Mouse (Mus musculus): ENCODE data around the gene Wdr31. TPM values are rescaled to one million over a fixed set of nuclear protein-coding genes. Genes with fewer than 3 reads are reported as not detected.

Wdr31 gene
- 1.0 and 1.3 TPM in 2 replicates for polyA plus RNA-seq (2011; ENCODE audit: insufficient read depth, insufficient read length, low replicate concordance, missing spikeins)

GRCm38 (mm10) chr4:62470598-62471051 is at the start of gene Wdr31:
Gene Wdr31 (minus strand): TSS chr4:62470896.
- Histone ChIP-seq H3K27ac (ENCODE audit: control insufficient read depth, insufficient read depth, low read depth, low read length, poor library complexity) (no peak within 1 kb of the TSS), H3K4me1 (ENCODE audit: control insufficient read depth, insufficient read depth, low read length) (peaks cover 1% of the 10 kb centered on the region; the same call in 1 of the 2 replicates), H3K4me3 (replicated peaks; ENCODE audit: control insufficient read depth, low read depth, low read length) (peak within 1 kb of the TSS; percentile 73)
- TF ChIP-seq CTCF (IDR thresholded peaks at IDR 0.05; ENCODE audit: control insufficient read depth, insufficient read depth, low read length): no peak
- 1% methylated on average over 30 of the region's 30 CpGs for WGBS

- peak within 1 kb of the TSS; percentile 91 for H3K4me3 ChIP-seq (replicated peaks; ENCODE audit: control insufficient read depth, low read depth, low read length)
- no peak for TF ChIP-seq CTCF (IDR thresholded peaks at IDR 0.05; ENCODE audit: control insufficient read depth, insufficient read depth, low read length)
- TF ChIP-seq POLR2A (IDR thresholded peaks at IDR 0.05; ENCODE audit: borderline replicate concordance, control insufficient read depth, low read depth, low read length): peak; percentile 72; the same call in 1 of the 2 replicates
- under 1% methylated on average over 37 of the region's 37 CpGs for WGBS
- H3K4me1 ChIP-seq (ENCODE audit: control insufficient read depth, insufficient read depth, low read length): peaks cover 2% of the 10 kb centered on the region
- H3K27ac ChIP-seq (ENCODE audit: control insufficient read depth, insufficient read depth, low read depth, low read length, poor library complexity): peak within 1 kb of the TSS; percentile 82
Measured at GRCm38 (mm10) chr4:62519849-62520233, 49.1 kb upstream of the Wdr31 start, which contains the start of gene Alad. Gene Alad (minus strand): TSS chr4:62519918.

GRCm38 (mm10) chr4:62519122-62519848 is 48.6 kb upstream of the Wdr31 start:
- peaks cover 2% of the 10 kb centered on the region for H3K4me1 ChIP-seq (ENCODE audit: control insufficient read depth, insufficient read depth, low read length)
- no peak for TF ChIP-seq CTCF (IDR thresholded peaks at IDR 0.05; ENCODE audit: control insufficient read depth, insufficient read depth, low read length)
- no peak for TF ChIP-seq POLR2A (IDR thresholded peaks at IDR 0.05; ENCODE audit: borderline replicate concordance, control insufficient read depth, low read depth, low read length)
- H3K4me3 ChIP-seq (replicated peaks; ENCODE audit: control insufficient read depth, low read depth, low read length): peak overlapping the region; percentile 91
- WGBS: 2% methylated on average over 26 of the region's 26 CpGs
- H3K27ac ChIP-seq (ENCODE audit: control insufficient read depth, insufficient read depth, low read depth, low read length, poor library complexity): peak overlapping the region; percentile 82

GRCm38 (mm10) chr4:62518416-62519121 is 47.9 kb upstream of the Wdr31 start:
- Histone ChIP-seq H3K4me3 (replicated peaks; ENCODE audit: control insufficient read depth, low read depth, low read length) (peak overlapping the region; percentile 91), H3K4me1 (ENCODE audit: control insufficient read depth, insufficient read depth, low read length) (peaks cover 2% of the 10 kb centered on the region), H3K27ac (ENCODE audit: control insufficient read depth, insufficient read depth, low read depth, low read length, poor library complexity) (peak overlapping the region; percentile 82)
- TF ChIP-seq POLR2A (IDR thresholded peaks at IDR 0.05; ENCODE audit: borderline replicate concordance, control insufficient read depth, low read depth, low read length): no peak
- TF ChIP-seq CTCF (IDR thresholded peaks at IDR 0.05; ENCODE audit: control insufficient read depth, insufficient read depth, low read length): no peak
- 37% methylated on average over 13 of the region's 13 CpGs for WGBS

GRCm38 (mm10) chr4:62517538-62518415 is 47.1 kb upstream of the Wdr31 start:
- Histone ChIP-seq H3K4me1 (ENCODE audit: control insufficient read depth, insufficient read depth, low read length) (peaks cover 2% of the 10 kb centered on the region), H3K4me3 (replicated peaks; ENCODE audit: control insufficient read depth, low read depth, low read length) (peak overlapping the region; percentile 91), H3K27ac (ENCODE audit: control insufficient read depth, insufficient read depth, low read depth, low read length, poor library complexity) (peak overlapping the region; percentile 82)
- WGBS: 30% methylated on average over 10 of the region's 10 CpGs
- TF ChIP-seq CTCF (IDR thresholded peaks at IDR 0.05; ENCODE audit: control insufficient read depth, insufficient read depth, low read length): no peak
- no peak for TF ChIP-seq POLR2A (IDR thresholded peaks at IDR 0.05; ENCODE audit: borderline replicate concordance, control insufficient read depth, low read depth, low read length)

- peaks cover 2% of the 10 kb centered on the region for H3K4me1 ChIP-seq (ENCODE audit: control insufficient read depth, insufficient read depth, low read length)
- peak overlapping the region; percentile 18 for H3K4me3 ChIP-seq (replicated peaks; ENCODE audit: control insufficient read depth, low read depth, low read length)
- no peak for TF ChIP-seq POLR2A (IDR thresholded peaks at IDR 0.05; ENCODE audit: borderline replicate concordance, control insufficient read depth, low read depth, low read length)
- TF ChIP-seq CTCF (IDR thresholded peaks at IDR 0.05; ENCODE audit: control insufficient read depth, insufficient read depth, low read length): no peak
- 31% methylated on average over 8 of the region's 8 CpGs for WGBS
- peak overlapping the region; percentile 78 for H3K27ac ChIP-seq (ENCODE audit: control insufficient read depth, insufficient read depth, low read depth, low read length, poor library complexity)
Measured at GRCm38 (mm10) chr4:62517046-62517445, 46.4 kb upstream of the Wdr31 start.

- peak overlapping the region; percentile 40 for H3K27ac ChIP-seq (ENCODE audit: control insufficient read depth, insufficient read depth, low read depth, low read length, poor library complexity)
Measured at GRCm38 (mm10) chr4:62516579-62516978, 45.9 kb upstream of the Wdr31 start.

More at GRCm38 (mm10) chr4:62516579-62516978, 45.9 kb upstream of the Wdr31 start:
- 52% methylated on average over 1 of the region's 1 CpGs for WGBS
- TF ChIP-seq CTCF (IDR thresholded peaks at IDR 0.05; ENCODE audit: control insufficient read depth, insufficient read depth, low read length) (no peak), POLR2A (IDR thresholded peaks at IDR 0.05; ENCODE audit: borderline replicate concordance, control insufficient read depth, low read depth, low read length) (peak; percentile 54; the same call in 1 of the 2 replicates)
- Histone ChIP-seq H3K4me1 (ENCODE audit: control insufficient read depth, insufficient read depth, low read length) (peaks cover 2% of the 10 kb centered on the region), H3K4me3 (replicated peaks; ENCODE audit: control insufficient read depth, low read depth, low read length) (peak overlapping the region; percentile 90)
